Mouse (Mus musculus) adrenal gland, adult (tissue): ENCODE data around the gene Zfp119b.

ENCODE experiments used
- DNase-seq, 2 experiments: peaks; one replicate each; pipeline ENCODE4 v3.0.0; 2022 to 2023; ENCODE audit warnings: low spot score in 1 of 2; ENCODE audit not compliant: inconsistent age in 2 of 2

Zfp119b gene

DNA sequence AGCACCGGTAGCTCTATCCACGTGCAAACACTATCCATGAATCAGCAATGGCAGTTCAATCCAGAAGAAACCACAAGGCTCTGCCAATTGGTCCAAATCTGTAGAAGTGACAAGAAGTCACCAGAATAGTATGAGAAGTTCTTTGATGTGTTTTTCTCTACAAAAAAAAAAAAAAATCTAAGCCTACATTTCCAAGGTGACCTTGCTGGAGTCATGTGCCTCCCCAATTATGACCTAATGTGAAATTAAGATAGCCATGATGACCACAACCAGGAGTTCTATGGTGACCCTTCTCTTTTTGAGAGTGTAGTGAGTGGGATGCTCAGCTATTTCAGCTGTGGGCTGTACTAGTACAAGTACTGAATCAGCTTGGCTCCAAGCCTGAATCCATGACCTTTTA lies at the start of gene Zfp119b:
TSS of gene Zfp119b (minus strand) at position 101 of the 400 bp plus-strand sequence.
- DNase-seq: peak in 1 of 2 experiments; percentile 67

GRCm38 (mm10) chr17:55996007-55996406 lies 46.7 kb upstream of the Zfp119b start:
- peak; percentile 83 to 90 for DNase-seq

- no peak for DNase-seq
Observed at GRCm38 (mm10) chr17:55990278-55990898, 41.1 kb upstream of the Zfp119b start.

- peak in 1 of 2 experiments; percentile 59 for DNase-seq
Observed at GRCm38 (mm10) chr17:55986030-55986961, 37.0 kb upstream of the Zfp119b start, which contains the start of gene Fsd1. TSS of gene Fsd1 (plus strand) at chr17:55986509.

DNA sequence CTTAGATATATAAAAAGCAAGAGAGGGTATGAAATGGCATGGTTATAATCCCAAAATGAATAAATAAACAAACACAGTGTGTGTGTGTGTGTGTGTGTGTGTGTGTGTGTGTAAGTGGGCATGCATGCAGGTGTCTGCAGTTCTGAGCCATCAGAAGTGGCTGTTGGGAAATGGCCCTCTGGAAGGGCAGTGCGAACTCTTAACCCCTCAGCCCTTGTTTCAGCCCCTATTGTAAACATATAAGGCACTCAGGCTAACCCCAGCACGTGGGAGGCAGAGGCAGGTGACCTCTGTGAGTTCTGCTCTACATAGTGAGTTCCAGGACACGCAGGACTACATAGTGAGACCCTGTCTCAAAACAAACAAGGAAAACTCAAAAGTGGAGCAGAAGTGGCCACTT lies 28.0 kb upstream of the Zfp119b start:
- DNase-seq: no peak

DNA sequence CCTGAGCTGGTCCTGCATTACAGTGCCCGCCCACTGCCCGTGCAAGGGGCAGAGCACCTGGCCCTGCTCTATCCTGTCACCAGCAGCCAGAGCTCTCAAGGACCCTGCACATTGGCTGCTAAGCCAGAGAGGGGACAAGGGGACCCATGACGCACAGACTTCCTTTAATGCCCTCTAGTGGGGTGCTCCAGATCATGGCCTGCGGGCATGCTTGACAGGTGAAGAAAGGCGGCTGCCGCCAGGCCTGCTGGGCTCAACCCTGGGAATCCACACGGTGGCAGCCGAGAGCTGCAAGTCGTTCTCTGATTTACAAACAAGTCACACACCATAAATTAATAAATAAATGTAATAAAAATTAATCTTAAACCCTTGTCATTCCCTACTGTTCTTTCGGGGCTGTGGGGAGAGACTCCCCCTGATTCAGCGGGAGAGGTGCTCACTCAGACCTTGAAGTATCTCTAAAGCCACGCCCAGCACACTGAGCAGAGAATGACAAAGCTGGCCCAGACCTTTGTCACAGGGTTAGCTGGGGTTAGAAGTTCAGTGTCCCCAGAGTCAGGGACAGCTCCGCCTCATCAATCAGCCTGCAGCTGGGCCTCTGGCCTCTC lies 27.1 kb upstream of the Zfp119b start:
- DNase-seq: peak; percentile 83 to 93

- no peak for DNase-seq
Observed at GRCm38 (mm10) chr17:55971453-55971852, 22.2 kb upstream of the Zfp119b start.

GRCm38 (mm10) chr17:55969966-55970891 lies 20.9 kb upstream of the Zfp119b start, which contains the start of gene Shd:
TSS of gene Shd (plus strand) at chr17:55970467.
- DNase-seq: peak; percentile 29 to 65

GRCm38 (mm10) chr17:55969560-55969959 lies 20.3 kb upstream of the Zfp119b start:
- DNase-seq: no peak

DNA sequence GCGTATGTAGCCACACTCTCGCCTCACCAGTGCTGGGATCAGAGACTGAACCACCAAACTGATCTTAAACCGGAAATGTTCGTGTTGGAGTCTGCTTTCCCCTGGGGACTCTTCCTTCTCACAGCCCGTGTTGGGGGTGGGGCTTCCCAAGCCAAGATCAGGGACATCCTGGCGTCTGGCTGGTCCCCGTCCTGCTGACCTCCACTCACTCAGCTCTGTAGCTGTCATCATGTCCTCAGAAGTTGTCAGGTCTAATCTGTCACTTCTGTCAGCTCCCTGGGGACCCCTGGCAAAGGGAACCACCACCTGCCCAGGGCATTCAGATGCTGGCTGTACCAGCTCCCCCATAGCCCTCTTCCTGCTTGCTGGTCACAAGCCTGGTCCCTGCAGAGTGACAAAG lies 18.9 kb upstream of the Zfp119b start:
- DNase-seq: peak in 1 of 2 experiments; percentile 26

GRCm38 (mm10) chr17:55967186-55967585 lies 17.9 kb upstream of the Zfp119b start:
- DNase-seq: no peak

DNA sequence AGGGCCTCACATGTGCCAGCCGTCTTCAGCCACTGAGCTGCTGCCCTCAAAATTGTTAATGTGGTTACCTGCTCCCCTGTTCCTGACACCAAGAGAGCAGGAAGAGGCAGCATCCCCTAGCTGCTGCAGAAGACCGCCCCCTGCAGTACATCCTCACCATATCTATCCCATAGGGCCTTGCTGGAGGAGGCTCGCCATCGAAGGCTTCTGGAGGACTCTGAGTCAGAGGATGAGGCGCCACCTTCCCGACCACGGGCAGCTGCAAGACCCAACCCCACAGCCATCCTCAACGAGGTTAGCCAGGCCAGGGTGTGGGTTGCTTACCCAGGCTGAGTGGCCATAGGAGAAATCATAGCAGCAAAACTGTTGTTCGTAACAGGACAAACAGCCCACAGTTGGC lies 15.7 kb upstream of the Zfp119b start:
- no peak for DNase-seq

DNA sequence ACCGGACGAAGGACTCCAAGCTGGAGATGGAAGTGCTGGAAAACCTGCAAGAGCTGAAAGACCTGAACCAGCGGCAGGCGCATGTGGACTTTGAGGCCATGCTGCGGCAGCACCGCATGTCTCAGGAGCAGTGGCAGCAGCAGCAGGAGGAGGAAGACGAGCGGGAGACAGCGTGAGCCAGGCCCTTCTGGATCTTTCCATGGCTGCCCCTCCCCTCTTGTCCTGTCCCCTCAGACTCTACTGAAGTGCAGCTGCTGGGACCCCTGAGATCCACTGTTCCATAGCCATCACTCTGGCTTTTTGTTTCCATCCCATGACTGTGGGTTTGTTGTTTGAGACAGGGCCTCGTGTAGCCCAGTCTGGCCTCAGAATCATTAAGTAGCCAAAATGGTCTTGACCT lies 15.2 kb upstream of the Zfp119b start:
- no peak for DNase-seq

GRCm38 (mm10) chr17:55963171-55963570 lies 13.9 kb upstream of the Zfp119b start:
- no peak for DNase-seq

DNA sequence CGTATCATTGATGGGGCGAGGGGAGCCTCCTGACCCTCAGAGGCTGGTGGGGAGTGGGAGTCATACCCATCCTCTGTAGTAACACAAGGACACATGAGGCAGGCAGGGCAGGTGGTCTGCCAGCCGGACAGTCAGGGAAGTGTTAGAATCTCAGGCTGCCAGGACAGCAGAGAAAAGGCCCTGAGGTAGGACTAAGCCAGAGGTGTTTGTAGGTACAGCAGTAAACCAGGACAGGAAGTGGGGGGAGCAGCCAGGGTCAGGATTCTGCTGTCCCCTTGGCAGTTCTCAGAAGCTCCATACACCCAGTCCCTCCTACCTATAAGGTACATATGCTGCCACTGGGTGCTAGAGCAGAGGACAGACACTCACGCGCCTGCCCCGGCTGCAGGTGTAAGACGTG lies 12.3 kb upstream of the Zfp119b start:
- no peak for DNase-seq

GRCm38 (mm10) chr17:55960791-55961190 lies 11.5 kb upstream of the Zfp119b start:
- no peak for DNase-seq

DNA sequence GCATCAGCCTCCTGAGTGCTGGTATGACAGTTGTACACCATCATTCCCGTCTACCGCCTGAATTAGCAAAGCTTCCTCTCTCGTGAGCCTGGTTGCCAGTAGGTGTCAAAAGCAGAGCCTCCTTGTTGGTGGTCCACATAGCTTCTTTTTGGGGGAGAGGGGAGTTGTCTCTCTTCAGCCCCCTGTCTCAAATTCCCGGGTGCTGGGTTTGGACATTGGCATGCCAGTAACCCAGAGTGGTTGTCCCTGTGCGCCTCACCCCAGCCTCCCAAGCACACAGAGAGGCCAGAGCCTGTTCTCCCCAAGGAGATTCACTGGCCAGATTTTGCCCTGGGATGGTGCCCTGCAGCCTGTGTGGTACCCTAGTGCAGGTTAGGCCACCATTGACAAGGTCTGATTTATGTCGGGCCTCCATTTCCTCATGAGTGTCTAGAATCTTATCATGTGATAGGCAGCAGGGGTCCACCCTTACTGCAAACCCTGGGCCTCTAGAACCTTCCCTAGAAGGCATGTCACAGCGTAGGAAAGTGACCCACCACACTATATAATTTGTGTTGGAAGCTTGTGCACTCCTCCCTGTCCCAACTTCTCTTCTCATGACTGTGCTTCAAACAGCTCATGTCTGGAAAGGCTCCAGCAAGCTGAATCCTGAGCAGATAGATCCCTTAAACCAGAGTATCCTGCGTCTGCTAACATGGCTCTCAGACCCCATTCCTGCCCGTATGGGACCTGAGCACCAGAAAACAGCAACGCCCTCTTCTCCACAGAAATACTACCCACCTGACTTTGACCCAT lies 10.8 kb upstream of the Zfp119b start:
- DNase-seq: peak in 1 of 2 experiments; percentile 28

- DNase-seq: peak; percentile 93 to 99
Observed at GRCm38 (mm10) chr17:55958918-55959728, 9.8 kb upstream of the Zfp119b start, which contains the start of gene Yju2. TSS of gene Yju2 (plus strand) at chr17:55959099.

DNA sequence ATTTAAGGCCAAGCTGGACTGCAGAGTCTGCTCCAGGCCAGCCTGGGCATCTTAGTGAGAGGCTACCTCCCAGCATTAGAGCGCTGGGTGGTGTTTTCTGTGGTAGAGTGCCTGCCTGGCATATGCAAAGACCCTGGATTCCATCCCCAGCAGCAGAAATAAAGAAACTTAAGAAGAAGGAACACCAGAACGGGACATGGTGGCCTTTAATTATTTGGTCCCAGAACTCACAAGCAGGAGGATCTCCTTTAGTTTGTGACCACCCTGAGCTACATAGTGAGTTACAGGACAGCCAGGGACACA lies 9.2 kb upstream of the Zfp119b start:
- DNase-seq: no peak
